Mouse (Mus musculus) intestine, embryonic 16.5 days (tissue): Measurements from ENCODE around the gene Ddx55. TPM values are rescaled to one million over a fixed set of nuclear protein-coding genes. Genes with fewer than 3 reads are reported as not detected.
"Not testable (repeated sequence)": the region's sequence is repeated elsewhere in the genome, so short reads cannot be mapped to it uniquely, and the experiment has no call there.

Experiments used
- ATAC-seq: fragments of 200-750 bp; cut with Nextera tagmentation; 2 replicates; pipeline ENCODE4 v1.8.0; 2017; ENCODE audit warnings: moderate TSS enrichment, moderate library complexity
- H3K27ac ChIP-seq: fragments of 300-500 bp; sonication (generic); 2 replicates; pipeline ENCODE4 v1.5.1; 2014; ENCODE audit warnings: mild to moderate bottlenecking, low read length
- H3K27me3 ChIP-seq: fragments of 300-500 bp; sonication (generic); replicated peaks from 2 replicates; pipeline ENCODE4 v1.6.1; 2014; ENCODE audit warnings: low read length, control low read depth, mixed read lengths; ENCODE audit not compliant: control insufficient read depth, insufficient read depth
- H3K36me3 ChIP-seq: fragments of 300-500 bp; sonication (generic); 2 replicates; pipeline ENCODE4 v1.6.1; 2014; ENCODE audit warnings: low read length, control low read depth; ENCODE audit not compliant: control insufficient read depth, insufficient read depth
- H3K4me1 ChIP-seq: fragments of 300-500 bp; sonication (generic); 2 replicates; pipeline ENCODE4 v1.6.1; 2014; ENCODE audit warnings: low read length, control low read depth, mixed read lengths; ENCODE audit not compliant: control insufficient read depth, insufficient read depth
- H3K4me2 ChIP-seq: fragments of 300-500 bp; sonication (generic); 2 replicates; pipeline ENCODE4 v1.6.1; 2014; ENCODE audit warnings: low read depth, low read length, control low read depth
- H3K4me3 ChIP-seq: fragments of 300-500 bp; sonication (generic); 2 replicates; pipeline ENCODE4 v1.5.1; 2014; ENCODE audit warnings: mild to moderate bottlenecking, low read length
- H3K9ac ChIP-seq: fragments of 300-500 bp; sonication (generic); 2 replicates; pipeline ENCODE4 v1.6.1; 2014; ENCODE audit warnings: low read depth, low read length
- H3K9me3 ChIP-seq: fragments of 300-500 bp; sonication (generic); 2 replicates; pipeline ENCODE4 v1.6.1; 2016; ENCODE audit warnings: low read length, control low read depth; ENCODE audit not compliant: control insufficient read depth
- WGBS: fragments of 180-500 bp; shearing (Covaris S2); extraction: QIAGEN DNeasy Blood & Tissue Kit; methylation state at CpG from one replicate; pipeline ENCODE4 v1.1.7; 2014; 5-methylcytosine and 5-hydroxymethylcytosine counted together
- polyA plus RNA-seq: library from polyadenylated mRNA; unstranded; fragments of >200 nt; fragmentation: Nextera tagmentation; extraction: Ambion mirVana; gene quantifications from 2 replicates; pipeline ENCODE4 v1.2.1, GENCODE M21; 2015

Gene Ddx55
- polyA plus RNA-seq, 1 experiment from 2014 or later: 14.5 TPM

- Histone ChIP-seq H3K27ac (peak overlapping the region; percentile 50; the same call in 1 of the 2 replicates), H3K4me3 (no peak overlapping the region), H3K9ac (0 out of 2 replicates have a peak overlapping the region, but pooled peaks have one; percentile 48), H3K9me3 (no peaks in the 10 kb centered on the region), H3K4me1 (peaks cover 21% of the 10 kb centered on the region), H3K36me3 (no peaks in the 10 kb centered on the region), H3K27me3 (no peaks in the 10 kb centered on the region), H3K4me2 (no peak overlapping the region)
- ATAC-seq: no peak
- 26% methylated on average over 7 of the region's 7 CpGs for WGBS
These were observed 20.2 kb upstream of the Ddx55 start for GRCm38 (mm10) chr5:124532451-124532850.

GRCm38 (mm10) chr5:124535016-124535415, 17.6 kb upstream of the Ddx55 start:
- no peak for ATAC-seq
- H3K4me1 ChIP-seq: peaks cover 13% of the 10 kb centered on the region
- H3K27ac ChIP-seq: no peak overlapping the region
- no peaks in the 10 kb centered on the region for H3K9me3 ChIP-seq
- 59% methylated on average over 5 of the region's 5 CpGs for WGBS
- H3K9ac ChIP-seq: no peak overlapping the region
- no peak overlapping the region for H3K4me3 ChIP-seq
- no peaks in the 10 kb centered on the region for H3K27me3 ChIP-seq
- H3K36me3 ChIP-seq: no peaks in the 10 kb centered on the region
- H3K4me2 ChIP-seq: no peak overlapping the region

GRCm38 (mm10) chr5:124536776-124537175, 15.9 kb upstream of the Ddx55 start:
- Histone ChIP-seq H3K36me3 (no peaks in the 10 kb centered on the region), H3K27ac (peak overlapping the region; percentile 45; the same call in 1 of the 2 replicates), H3K9ac (peak overlapping the region; percentile 62), H3K4me3 (peak overlapping the region; percentile 25), H3K4me2 (peak overlapping the region; percentile 53), H3K4me1 (peaks cover 9% of the 10 kb centered on the region), H3K9me3 (no peaks in the 10 kb centered on the region), H3K27me3 (no peaks in the 10 kb centered on the region)
- ATAC-seq: no peak
- WGBS: 7% methylated on average over 17 of the region's 17 CpGs

GRCm38 (mm10) chr5:124538813-124539792, 13.6 kb upstream of the Ddx55 start:
- H3K36me3 ChIP-seq: 0 out of 2 replicates have a peak, but pooled peaks cover 3% of the 10 kb centered on the region
- no peak overlapping the region for H3K27ac ChIP-seq
- whole genome bisulfite sequencing: 78% methylated on average over 15 of the region's 16 CpGs
- no peak overlapping the region for H3K9ac ChIP-seq
- H3K4me1 ChIP-seq: peaks cover 12% of the 10 kb centered on the region
- H3K9me3 ChIP-seq: no peaks in the 10 kb centered on the region
- H3K4me3 ChIP-seq: no peak overlapping the region
- ATAC-seq: no peak
- no peak overlapping the region for H3K4me2 ChIP-seq
- no peaks in the 10 kb centered on the region for H3K27me3 ChIP-seq

- 76% methylated on average over 4 of the region's 4 CpGs for WGBS
- Histone ChIP-seq H3K27me3 (no peaks in the 10 kb centered on the region), H3K4me3 (peak overlapping the region; percentile 94), H3K4me2 (peak overlapping the region; percentile 55), H3K36me3 (0 out of 2 replicates have a peak, but pooled peaks cover 3% of the 10 kb centered on the region), H3K9me3 (no peaks in the 10 kb centered on the region), H3K4me1 (peaks cover 12% of the 10 kb centered on the region), H3K9ac (peak overlapping the region; percentile 94; the same call in 1 of the 2 replicates), H3K27ac (no peak overlapping the region)
- no peak for ATAC-seq
These were observed 12.8 kb upstream of the Ddx55 start for GRCm38 (mm10) chr5:124539905-124540304.

GRCm38 (mm10) chr5:124540383-124540786, 12.3 kb upstream of the Ddx55 start, which contains the start of gene Tmed2:
Gene Tmed2 (plus strand): TSS chr5:124540695.
- under 1% methylated on average over 34 of the region's 35 CpGs for WGBS
- H3K9me3 ChIP-seq: no peaks in the 10 kb centered on the region
- no peaks in the 10 kb centered on the region for H3K27me3 ChIP-seq
- H3K4me1 ChIP-seq: peaks cover 16% of the 10 kb centered on the region
- peak within 1 kb of the TSS; percentile 94 for H3K4me3 ChIP-seq
- peak; percentile 94 for ATAC-seq
- H3K27ac ChIP-seq: peak within 1 kb of the TSS; percentile 86
- peak within 1 kb of the TSS; percentile 94 for H3K9ac ChIP-seq
- H3K36me3 ChIP-seq: 0 out of 2 replicates have a peak, but pooled peaks cover 3% of the 10 kb centered on the region
- peak within 1 kb of the TSS; percentile 84 for H3K4me2 ChIP-seq

GRCm38 (mm10) chr5:124540905-124541601, 11.6 kb upstream of the Ddx55 start:
- Histone ChIP-seq H3K9ac (peak overlapping the region; percentile 94), H3K27ac (peak overlapping the region; percentile 86), H3K36me3 (0 out of 2 replicates have a peak, but pooled peaks cover 3% of the 10 kb centered on the region), H3K27me3 (no peaks in the 10 kb centered on the region), H3K4me2 (peak overlapping the region; percentile 84), H3K4me3 (peak overlapping the region; percentile 94), H3K9me3 (no peaks in the 10 kb centered on the region), H3K4me1 (peaks cover 16% of the 10 kb centered on the region)
- ATAC-seq: peak; percentile 77
- WGBS: under 1% methylated on average over 62 of the region's 89 CpGs

GRCm38 (mm10) chr5:124541602-124541973, 11.1 kb upstream of the Ddx55 start:
- Histone ChIP-seq H3K9me3 (no peaks in the 10 kb centered on the region), H3K4me1 (peaks cover 15% of the 10 kb centered on the region), H3K4me3 (peak overlapping the region; percentile 94), H3K27ac (no peak overlapping the region; the same call in 1 of the 2 replicates), H3K27me3 (no peaks in the 10 kb centered on the region), H3K9ac (peak overlapping the region; percentile 94), H3K36me3 (peaks cover 7% of the 10 kb centered on the region; the same call in 1 of the 2 replicates), H3K4me2 (peak overlapping the region; percentile 84)
- WGBS: 6% methylated on average over 8 of the region's 8 CpGs
- ATAC-seq: no peak

- H3K4me3 ChIP-seq, H3K27ac ChIP-seq, H3K4me2 ChIP-seq, H3K27me3 ChIP-seq, H3K9me3 ChIP-seq, H3K9ac ChIP-seq, H3K4me1 ChIP-seq, ATAC-seq, H3K36me3 ChIP-seq: not testable (repeated sequence)
- WGBS: 97% methylated on average over 3 of the region's 4 CpGs
These were observed 1.9 kb upstream of the Ddx55 start for GRCm38 (mm10) chr5:124550737-124551136.
